Mouse (Mus musculus) testis, adult 2 months (tissue): ENCODE measurements around the gene Rasa3.

ENCODE experiments used
- CTCF ChIP-seq: fragments of 200-500 bp; IDR thresholded peaks from 2 replicates; pipeline ENCODE4 v1.5.1; 2012; ENCODE audit warnings: low read depth, mild to moderate bottlenecking, inconsistent platforms, low read length, moderate library complexity; ENCODE audit not compliant: control insufficient read depth, insufficient read depth, insufficient replicate concordance
- POLR2A ChIP-seq: fragments of 200-500 bp; IDR thresholded peaks from 2 replicates; pipeline ENCODE4 v1.6.1; 2012; ENCODE audit warnings: low read depth, mild to moderate bottlenecking, inconsistent platforms, low read length, moderate library complexity; ENCODE audit not compliant: control insufficient read depth

GRCm38 (mm10) chr8:13531602-13532171 is 145.7 kb downstream of the Rasa3 start:
- TF ChIP-seq CTCF (no peak), POLR2A (no peak)
